Mouse (Mus musculus): ENCODE results near the gene Espn.

Espn gene

GRCm38 (mm10) chr4:152128784-152129183, 23.4 kb downstream of the Espn start:
- in situ Hi-C loops (cut with MboI, MseI) = no loop called here

GRCm38 (mm10) chr4:152127884-152128283, 24.3 kb downstream of the Espn start:
- in situ Hi-C loops (cut with MboI, MseI) = no loop called here

DNA sequence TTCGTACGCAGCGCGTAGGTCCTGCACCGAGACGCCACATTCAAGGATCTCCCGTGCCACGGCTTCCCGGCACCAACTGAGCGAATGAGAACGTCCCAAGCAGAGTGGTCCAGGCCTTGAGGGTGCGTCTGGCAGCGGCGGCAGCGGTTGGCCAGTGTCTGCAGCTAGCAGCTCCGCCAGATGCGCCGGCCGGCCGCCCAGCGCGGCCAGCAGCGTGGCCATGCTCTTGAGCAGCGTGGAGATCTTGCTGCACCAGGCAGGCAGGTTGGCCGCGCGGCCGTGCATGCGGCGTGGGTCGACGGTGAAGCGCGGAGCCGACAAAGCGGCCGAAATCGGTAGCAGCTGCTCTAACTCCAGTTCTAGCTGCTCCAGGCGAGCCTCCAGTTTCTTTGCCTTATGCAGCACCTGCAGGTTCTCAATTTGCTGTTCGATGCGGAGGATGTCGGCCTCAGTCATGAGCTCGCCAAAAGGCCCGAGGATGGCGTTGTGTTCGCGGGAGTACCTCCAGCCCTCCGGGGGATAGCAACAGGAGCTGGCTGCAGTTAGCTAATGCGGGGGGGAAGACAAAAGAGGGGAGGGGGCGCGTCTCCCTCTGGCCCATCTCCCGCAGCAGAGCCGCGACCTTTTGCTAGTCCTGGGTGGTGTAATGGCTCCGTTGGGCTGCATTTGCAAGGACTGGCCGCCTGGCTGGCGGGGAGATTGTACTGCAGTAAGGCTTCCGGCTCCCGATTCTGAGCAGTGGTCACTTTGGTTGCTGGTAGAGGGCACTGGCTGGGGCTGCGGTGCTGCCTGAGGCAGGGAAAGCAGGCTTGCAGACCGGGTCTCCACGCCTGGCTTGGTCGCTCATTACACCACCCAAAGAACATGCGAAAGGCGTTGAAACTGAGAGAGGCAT, 25.9 kb downstream of the Espn start:
- in situ Hi-C loops (cut with MboI, MseI) = no loop called here

DNA sequence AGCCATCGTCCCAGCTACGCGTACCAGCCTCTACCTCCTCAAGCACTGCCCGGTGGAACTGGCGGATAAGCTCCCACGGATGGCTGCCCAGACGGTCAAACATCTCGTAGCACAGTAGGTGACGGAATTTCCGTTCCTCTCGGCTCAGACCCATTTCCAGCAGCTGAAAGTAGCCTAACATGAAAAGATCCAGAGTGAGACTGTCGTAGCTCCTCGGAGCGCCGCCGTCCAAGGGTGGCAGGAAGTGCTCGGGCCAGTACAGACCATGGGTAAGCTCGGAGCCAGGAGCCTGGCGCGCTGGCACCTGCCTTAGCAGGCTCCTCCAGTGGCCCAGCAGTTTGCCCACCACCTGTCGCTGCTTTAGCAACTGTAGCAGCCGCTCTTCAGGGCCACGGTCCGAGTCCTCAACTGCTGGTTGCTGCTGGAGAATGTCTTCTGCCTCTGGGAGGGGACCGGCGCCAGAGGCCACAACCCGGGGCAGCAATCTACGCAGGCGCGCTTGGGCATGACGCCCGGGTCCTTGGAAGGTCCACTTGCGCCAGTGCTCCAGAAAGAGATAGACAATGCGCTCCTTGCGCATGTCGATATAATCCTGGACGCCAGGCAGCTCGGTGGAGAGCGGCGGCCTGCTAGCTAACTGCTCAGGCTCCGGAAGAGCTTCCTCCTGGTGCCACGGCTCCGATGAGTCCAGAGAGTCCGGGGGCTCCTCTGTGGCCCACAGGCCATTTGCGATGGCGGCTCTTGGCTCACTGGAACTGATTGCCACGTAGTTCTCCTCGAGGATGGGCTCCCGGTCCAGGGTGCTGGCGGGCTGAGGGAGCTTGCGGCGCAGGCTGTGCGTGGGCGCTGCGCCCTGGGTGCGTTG, 26.8 kb downstream of the Espn start:
- in situ Hi-C loops (cut with MboI, MseI) = no loop called here

GRCm38 (mm10) chr4:152124361-152124961, 27.7 kb downstream of the Espn start:
- in situ Hi-C loops (cut with MboI, MseI) = no loop called here

DNA sequence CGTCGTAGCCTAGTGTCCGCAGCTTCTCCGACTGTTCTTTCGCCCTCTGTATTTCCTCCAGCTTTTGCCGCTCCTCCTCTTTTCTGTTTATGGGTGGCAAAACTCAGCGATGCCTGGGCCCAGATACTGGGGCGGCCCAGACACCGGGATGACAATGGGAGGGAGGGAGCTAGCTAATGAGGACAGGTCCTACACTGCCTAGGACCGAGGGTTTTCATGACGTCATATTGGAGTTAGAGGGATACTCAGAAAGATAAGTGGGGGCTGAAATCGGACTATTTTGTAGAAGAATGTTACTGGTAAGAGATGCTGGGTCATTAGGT, 31.0 kb downstream of the Espn start:
- in situ Hi-C loops (cut with MboI, MseI) = no loop called here

- in situ Hi-C loops (cut with MboI, MseI) = no loop called here
Measured at GRCm38 (mm10) chr4:152120311-152121182, 31.6 kb downstream of the Espn start.

- in situ Hi-C loops (cut with MboI, MseI) = no loop called here
Measured at GRCm38 (mm10) chr4:152119396-152120292, 32.5 kb downstream of the Espn start.

DNA sequence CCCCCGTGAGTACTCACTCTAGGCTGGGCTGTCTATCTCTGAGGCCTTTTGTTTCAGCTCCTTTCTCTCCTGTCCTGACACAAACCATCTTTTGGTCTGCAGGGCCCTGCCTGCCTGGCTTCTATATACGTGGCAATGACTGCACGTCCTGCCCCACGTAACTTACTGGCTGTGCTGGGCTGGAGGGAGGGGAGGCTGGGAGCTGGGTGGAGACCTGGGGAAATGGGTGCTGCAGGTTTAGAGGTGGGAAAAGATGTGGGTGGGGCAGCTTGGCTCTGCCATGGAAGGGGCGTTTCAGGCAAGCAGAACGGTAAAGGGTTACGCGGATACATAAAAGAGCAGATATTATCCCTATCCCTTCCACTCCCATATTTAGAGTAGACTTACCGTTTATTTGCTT, 34.6 kb downstream of the Espn start:
- in situ Hi-C loops (cut with MboI, MseI) = no loop called here

DNA sequence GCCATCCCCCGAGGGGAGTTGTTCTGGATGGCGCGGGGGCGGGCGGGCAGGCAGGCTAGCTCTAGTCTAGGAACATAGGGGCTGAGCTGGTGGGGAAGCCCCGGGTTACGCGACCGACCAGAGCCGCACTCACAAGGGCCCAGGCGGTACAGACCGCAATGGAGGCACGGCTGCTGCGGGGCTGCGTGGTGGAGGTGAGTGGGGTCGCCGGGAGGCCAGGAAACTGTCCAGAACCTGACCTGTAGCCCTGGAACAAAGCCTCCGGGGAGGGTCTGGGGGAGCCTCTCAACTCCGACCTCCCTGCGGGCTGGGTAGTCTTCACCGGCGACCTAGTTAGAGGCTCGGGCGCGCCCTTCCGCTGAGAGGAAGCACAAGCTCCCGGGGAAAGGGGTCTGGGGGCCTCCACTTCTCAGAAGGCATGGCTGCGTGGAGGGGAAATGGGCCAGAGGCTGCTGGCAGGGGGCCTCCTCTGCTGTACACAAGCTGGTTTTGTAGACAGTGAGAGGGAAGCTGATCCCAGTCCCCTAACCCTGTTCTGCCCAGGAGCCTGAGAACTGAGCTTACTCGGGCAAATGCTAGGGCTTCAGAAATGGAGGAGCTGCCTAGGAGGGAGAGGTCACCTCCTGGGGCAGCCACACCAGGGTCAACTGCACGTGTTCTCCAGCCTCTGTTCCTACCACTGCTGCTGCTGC, 36.1 kb downstream of the Espn start, which contains the start of gene Tnfrsf25:
Gene Tnfrsf25 (plus strand): TSS at position 14 of the 692 bp plus-strand sequence.
- in situ Hi-C loops (cut with MboI, MseI) = no loop called here

- in situ Hi-C loops (cut with MboI, MseI) = no loop called here
Measured at GRCm38 (mm10) chr4:152114080-152114479, 38.1 kb downstream of the Espn start.

DNA sequence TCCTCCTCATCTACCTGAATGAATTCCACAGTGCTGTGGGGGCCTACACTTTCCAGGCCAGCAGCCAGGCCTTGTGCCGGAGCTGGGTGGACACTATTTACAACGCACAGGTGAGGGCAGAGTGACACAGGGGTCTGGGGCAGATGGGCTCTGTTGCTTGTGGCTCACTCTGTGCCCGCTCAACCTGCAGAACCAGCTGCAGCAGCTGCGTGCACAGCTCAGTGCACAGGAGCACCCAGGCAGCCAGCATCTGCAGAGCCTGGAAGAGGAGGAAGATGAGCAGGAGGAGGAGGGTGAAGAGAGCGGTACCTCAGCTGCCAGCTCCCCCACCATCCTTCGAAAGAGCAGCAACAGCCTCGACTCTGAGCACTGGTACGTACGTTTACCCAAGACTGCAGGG, 39.8 kb downstream of the Espn start:
- in situ Hi-C loops (cut with MboI, MseI) = no loop called here

- in situ Hi-C loops (cut with MboI, MseI) = no loop called here
Measured at GRCm38 (mm10) chr4:152110689-152111088, 41.5 kb downstream of the Espn start.

DNA sequence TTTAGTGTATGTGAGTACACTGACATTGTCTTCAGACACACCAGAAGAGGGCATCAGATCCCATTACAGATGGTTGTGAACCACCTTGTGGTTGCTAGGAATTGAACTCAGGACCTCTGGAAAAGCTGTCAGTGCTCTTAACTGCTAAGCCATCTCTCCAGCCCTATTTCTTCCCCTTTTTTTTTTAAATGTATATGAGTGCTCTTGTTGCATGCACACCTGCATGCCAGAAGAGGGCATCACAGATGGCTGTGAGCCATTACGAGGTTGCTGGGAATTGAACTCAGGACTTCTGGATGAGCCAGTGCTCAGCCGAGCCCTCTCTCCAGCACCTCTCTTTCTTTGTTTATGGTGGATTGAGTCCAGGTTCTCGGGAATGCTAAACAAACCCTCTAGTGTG, 42.7 kb downstream of the Espn start:
- in situ Hi-C loops (cut with MboI, MseI) = loop anchor here in 1 of 2 experiments (10.0 kb wide), 1 partner anchor 65 kb away; no protein-coding TSS in a partner anchor

DNA sequence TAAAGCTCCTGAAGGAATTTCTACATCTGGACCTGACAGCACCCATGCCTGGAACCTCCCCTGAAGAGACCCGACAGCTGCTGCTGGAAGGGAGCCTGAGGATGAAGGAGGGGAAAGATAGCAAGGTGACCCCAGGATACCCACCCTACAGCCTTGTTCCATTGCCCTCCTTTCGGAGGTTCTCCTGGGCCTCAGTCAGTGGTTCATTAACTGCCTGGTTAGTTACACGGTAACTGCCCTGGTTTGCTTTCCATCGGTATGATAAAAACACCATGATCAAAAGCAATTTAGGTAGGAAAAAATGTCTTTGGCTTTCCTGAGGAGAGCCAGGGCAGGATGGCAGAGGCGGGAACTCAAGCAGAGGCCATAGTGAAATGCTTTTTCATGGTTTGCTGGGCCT, 43.5 kb downstream of the Espn start:
- in situ Hi-C loops (cut with MboI, MseI) = loop anchor here in 1 of 2 experiments (10.0 kb wide), 1 partner anchor 64 kb away; no protein-coding TSS in a partner anchor

DNA sequence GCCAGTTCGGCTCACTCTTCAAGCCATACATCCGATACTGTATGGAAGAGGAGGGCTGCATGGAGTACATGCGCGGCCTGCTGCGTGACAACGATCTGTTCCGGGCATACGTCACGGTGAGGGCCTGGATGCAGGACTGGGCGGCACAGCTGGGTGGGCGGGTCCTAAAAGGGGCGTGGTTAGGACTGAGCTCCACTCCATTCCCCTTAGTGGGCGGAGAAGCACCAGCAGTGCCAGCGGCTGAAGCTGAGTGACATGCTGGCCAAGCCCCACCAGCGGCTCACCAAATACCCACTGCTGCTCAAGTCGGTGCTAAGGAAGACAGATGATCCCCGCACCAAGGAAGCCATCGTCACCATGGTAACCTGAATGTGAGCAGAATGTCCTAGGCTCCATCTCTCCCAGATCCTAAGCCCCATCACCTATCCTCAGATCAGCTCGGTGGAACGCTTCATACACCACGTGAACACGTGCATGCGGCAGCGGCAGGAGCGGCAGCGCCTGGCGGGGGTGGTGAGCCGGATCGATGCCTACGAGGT, 44.1 kb downstream of the Espn start:
- in situ Hi-C loops (cut with MboI, MseI) = loop anchor here in 1 of 2 experiments (10.0 kb wide), 1 partner anchor 63 kb away; no protein-coding TSS in a partner anchor

GRCm38 (mm10) chr4:152107493-152107892, 44.7 kb downstream of the Espn start:
- in situ Hi-C loops (cut with MboI, MseI) = loop anchor here in 1 of 2 experiments (10.0 kb wide), 1 partner anchor 63 kb away; no protein-coding TSS in a partner anchor

- in situ Hi-C loops (cut with MboI, MseI) = loop anchor here in 1 of 2 experiments (10.0 kb wide), 1 partner anchor 62 kb away; no protein-coding TSS in a partner anchor
Measured at GRCm38 (mm10) chr4:152106746-152107145, 45.4 kb downstream of the Espn start.

GRCm38 (mm10) chr4:152103025-152103424, 49.1 kb downstream of the Espn start:
- in situ Hi-C loops (cut with MboI, MseI) = loop anchor here in 1 of 2 experiments (10.0 kb wide), 1 partner anchor 58 kb away; no protein-coding TSS in a partner anchor
